Mouse (Mus musculus) 3T3-L1 (cell line): ENCODE results near the gene Ank3.
A peak's percentile ranks its signal among the peaks of the same experiment; 100 is the strongest.
"Not testable (repeated sequence)": the region's sequence is repeated elsewhere in the genome, so short reads cannot be mapped to it uniquely, and the experiment has no call there.

Source experiments
- DNase-seq: peaks from one replicate; pipeline ENCODE4 v3.0.0-alpha.2; 2015; ENCODE audit warnings: low read depth, low spot score

The Ank3 gene

GRCm38 (mm10) chr10:69889779-69890178 is 491.2 kb downstream of the Ank3 start:
- DNase-seq = peak; percentile 65

DNA sequence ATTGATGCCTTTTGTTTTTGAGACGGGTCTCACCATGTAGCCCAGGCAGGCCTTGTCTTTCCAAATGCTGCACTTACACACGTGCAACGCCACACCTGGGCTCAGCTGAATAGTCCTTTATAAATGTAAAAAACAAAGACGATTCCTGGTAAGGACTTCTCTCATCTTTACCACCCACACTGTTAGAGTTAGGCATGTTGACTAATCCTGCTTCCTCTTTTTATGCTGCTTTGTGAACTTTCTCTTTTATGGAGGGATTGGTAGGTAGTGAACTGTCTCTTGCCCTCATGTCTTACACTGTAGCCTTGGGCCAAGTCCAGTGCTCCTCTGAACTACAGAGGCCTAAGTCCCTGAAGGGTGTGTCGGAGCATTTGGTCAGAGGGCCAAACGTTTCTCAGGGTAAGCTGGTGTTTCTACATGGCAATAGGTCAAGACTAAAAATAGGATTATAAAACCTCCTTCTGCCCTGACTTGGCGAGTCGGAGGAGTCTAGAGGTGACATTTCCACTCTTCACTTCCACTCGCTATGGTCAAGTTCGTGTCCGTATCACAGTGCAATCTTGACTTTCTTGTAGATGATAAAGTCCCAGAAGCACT is 491.9 kb downstream of the Ank3 start:
- no peak for DNase-seq

- no peak for DNase-seq
These were observed 493.6 kb downstream of the Ank3 start for GRCm38 (mm10) chr10:69892162-69892561.

- DNase-seq = no peak
These were observed 497.0 kb downstream of the Ank3 start for GRCm38 (mm10) chr10:69895606-69896005.

DNA sequence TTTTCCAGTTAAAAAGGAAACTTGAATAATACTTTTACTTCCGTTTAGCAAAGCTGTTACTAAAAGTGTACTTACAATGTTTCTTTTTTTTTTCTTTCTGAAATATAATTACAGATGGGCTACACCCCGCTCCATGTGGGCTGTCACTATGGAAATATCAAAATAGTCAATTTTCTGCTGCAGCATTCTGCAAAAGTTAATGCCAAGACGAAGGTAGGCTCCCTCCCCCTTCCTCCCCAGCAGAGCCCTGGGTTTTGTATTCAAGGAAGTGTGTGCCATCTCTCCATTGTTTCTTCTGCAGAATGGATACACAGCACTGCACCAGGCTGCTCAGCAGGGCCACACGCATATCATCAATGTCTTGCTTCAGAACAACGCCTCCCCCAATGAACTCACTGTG is 499.4 kb downstream of the Ank3 start:
- no peak for DNase-seq

- DNase-seq = no peak
These were observed 500.2 kb downstream of the Ank3 start for GRCm38 (mm10) chr10:69898821-69899220.

DNA sequence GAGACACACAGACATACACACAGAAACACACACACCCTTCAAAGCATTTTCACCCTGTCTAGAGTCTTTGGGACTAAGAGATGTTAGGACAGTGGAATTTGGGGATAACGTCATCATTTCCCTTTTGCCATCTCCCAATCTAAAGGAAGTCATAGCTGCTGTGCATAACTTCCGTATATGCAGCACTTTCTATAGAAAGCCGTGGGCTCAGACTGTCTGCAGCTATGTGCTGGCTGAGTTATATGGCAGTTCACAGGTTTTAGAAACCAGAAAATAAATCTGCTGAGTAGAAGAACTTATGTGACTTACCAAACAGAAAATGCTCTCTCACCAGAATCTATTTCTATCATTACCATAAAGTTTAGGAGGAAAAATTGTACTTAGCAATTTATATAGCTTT is 501.2 kb downstream of the Ank3 start:
- no peak for DNase-seq

DNA sequence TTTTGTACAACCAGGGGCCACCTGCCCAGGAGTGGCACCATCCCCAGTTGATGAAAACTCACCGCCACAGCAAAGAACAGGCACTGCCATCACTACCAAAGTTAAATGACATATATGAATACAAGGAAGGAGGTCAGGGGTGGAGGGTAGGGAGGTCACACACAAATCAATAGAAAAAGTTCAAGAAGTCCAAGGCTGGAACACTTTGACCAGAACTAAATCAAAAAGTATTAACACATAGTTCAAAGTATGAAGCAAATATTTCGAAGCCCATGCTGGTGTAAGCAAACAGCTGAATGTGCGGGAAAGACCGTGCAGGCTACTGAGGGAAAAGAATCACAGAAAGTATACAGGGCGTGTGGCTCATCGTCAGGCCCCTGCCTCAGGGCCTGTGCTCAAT is 503.5 kb downstream of the Ank3 start:
- no peak for DNase-seq

DNA sequence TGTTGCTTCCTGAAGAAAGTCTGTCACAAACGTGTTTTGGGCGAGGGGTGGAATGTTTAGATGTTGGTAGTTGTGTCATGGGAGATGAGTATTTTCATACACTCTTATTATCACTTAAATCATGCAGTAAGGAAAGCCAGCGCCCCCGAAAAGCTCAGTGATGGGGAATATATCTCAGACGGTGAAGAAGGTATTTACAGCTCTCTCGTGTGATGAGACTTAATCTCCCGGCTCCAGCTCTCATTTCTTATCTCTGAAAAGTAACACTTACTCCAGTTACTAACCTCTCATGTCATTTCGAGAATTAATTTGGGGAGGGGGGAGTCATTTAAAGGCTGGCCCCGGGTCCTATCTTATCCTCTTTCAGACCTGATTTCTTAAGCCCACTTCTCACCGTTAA is 505.7 kb downstream of the Ank3 start:
- DNase-seq = no peak

DNA sequence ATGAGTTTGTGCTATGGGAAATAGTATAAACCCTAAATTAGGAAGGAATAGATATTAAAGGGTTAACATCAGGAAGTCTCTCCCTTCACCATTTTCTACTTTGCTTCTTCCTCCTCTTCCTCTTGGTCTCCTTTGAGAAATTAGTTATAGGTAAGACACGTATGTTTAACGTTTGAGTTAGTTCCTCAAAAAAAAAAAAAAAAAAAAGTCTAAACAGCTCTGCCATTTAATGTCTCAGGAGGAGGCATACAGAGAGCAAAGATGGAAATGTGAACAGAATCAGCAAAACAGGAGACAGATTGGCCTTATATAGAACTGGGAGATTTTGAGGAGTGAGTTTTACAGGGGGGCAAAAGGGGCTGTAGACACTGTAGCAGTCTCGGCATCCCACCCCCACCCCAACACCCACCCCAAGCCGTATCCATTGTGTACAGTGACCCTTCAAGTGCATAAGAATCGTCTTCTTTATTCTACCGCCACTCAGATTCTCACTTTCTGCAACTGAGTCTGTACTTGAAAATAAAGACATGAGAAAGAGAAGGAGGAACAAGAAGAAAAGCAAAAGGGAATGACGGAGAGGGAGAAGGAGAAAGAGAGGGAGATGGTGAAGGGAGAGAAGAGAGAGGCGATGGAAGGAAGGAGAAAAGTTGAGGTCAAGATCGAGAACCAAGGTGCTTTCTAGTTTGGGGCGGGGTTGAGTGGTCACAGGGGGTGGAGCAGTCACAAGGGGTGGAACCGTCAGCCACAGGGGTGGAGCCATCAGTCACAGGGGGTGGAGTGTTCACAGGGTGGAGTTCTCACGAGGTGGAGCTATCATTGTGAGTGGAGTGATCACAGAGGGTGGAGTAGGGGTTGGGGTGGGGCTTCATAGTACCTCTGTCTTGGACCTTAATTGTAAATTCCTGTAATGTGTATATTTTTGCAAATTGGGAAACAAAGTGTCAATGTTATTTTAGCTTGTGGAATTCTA is 509.5 kb downstream of the Ank3 start:
- DNase-seq = no peak

DNA sequence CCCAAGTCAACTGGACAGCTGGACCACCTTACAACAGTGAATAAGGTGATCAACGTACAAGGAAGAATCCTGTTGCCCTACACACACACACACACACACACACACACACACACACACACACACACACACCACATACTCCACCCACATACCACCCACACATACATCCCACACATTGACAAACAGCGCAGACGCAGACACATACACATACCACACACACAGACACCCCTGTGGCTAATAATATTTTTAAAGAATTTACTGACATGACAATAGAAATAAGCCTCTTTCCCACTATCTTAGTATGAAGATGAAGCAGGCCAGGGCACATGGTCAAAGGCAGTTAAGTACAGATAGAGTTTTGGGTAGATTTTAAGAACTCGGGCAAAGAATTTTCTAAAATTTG is 511.3 kb downstream of the Ank3 start:
- DNase-seq = no peak

- DNase-seq = peak; percentile 46
These were observed 511.7 kb downstream of the Ank3 start for GRCm38 (mm10) chr10:69910304-69910703.

DNA sequence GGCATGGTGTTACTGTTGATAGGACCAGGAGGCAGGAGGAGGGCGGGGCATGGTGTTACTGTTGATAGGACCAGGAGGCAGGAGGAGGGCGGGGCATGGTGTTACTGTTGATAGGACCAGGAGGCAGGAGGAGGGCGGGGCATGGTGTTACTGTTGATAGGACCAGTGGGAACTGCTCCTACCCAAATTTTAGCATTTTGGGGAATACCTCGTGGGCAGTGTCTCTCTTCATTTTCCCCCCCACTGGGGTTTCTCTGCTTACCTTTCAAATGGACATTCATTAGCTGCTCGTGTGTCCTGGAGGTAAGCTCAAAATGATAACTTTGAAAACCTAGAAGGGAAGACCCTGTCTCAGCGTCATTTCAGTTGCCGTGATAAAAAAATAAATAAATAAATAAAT is 512.2 kb downstream of the Ank3 start:
- not testable (repeated sequence) for DNase-seq

DNA sequence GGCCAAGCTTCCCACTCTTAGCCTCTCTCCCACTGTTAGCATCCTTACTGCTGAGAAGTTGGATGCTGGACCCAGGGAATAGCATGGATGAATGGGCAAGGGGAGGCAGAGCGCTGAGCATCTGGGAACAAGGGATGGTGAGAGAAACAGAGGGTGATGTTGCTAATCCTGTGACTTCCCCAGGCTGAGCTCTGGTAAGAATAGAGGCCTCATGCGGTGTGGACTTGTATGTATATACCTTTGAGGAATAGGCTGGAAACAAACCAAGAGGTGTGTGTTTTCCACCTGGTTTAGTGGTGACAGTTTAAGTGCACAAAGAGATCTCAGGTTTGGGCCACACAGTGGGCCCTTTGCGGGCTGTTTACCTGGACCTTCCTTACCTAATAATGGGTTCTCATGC is 517.0 kb downstream of the Ank3 start:
- no peak for DNase-seq

GRCm38 (mm10) chr10:69916205-69916604 is 517.6 kb downstream of the Ank3 start:
- DNase-seq = peak; percentile 65

DNA sequence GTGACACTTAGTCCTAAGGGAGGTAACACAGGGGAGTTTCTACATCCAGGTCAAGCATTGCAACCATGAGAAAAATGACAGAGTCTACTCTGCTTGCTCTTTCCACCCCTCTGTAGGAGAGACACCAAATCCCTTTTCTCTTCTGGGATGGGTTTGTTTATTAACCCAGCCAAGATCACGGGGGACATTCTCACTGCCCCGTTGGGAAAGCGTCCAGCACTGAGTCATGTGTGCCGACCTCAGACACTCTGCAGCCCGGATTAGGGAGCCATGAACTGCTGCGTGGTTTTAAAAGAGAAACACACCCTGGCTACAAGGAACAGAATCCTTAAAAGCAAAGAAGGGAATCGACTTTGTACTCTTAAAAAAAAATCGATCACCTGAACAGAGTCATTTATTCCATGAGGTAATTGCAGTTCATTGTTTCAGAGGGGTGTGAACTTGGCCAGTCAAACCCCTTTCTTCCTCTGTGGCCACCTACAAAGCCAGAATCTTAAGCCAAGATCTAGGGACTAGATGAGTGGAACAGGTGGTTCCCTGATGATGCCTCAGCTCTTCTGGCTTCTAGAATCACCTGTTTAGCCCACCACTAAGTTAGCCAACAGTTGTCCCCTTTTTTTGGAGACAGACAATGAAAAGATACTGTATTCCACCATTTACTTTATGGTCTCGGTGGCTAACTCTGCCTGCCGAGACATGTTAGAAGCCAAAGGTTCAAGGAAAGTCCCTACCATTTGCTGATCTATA is 518.3 kb downstream of the Ank3 start:
- DNase-seq = peak; percentile 69

GRCm38 (mm10) chr10:69917711-69918110 is 519.1 kb downstream of the Ank3 start:
- DNase-seq = no peak

DNA sequence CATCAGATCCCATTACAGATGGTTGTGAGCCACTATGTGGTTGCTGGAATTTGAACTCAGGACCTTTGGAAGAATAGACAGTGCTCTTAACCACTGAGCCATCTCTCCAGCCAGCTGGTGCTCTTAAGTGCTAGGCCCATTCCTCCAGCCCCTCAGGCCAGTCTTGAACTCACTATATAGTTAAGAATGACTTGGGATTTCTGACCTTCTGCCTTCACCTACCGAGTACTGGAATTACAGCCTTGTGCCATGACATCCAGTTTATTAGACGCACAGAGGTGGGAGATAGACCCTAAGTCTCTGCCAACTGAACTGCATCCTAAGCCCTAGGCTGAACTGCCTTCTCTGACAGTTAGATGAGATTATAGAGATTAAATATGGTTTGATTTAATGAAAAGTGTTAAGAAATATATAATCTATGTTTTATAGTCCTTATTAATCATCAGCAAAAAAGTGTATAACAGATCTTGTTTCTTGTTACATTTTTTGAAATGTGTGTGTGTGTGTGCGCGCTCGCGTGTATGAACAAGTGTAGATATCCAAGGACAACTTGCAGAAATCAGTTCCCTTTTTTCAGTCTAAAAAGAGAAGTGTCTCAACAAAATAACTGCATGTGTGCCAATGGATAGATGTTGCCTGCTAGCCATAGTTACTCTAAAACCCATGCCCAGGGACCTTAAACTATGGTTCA is 520.0 kb downstream of the Ank3 start:
- DNase-seq = no peak

DNA sequence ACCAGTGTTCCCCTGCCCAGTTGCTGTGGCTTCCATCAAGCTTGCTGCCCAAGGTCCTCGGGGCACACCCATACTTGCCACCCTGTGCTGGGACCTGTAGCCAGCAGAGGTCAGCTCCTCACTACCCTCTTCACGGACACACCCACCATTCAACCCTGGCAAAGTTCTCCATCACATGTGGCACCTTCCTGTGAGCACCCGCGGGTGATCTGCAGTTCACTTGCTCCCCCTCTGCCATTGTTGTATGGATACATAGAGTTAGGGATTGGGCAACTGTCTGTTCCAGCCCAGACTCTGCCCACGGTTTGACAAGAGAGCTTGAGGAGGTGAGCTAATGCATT is 520.5 kb downstream of the Ank3 start:
- DNase-seq = no peak

GRCm38 (mm10) chr10:69919746-69920145 is 521.2 kb downstream of the Ank3 start:
- DNase-seq = no peak

GRCm38 (mm10) chr10:69922076-69922475 is 523.5 kb downstream of the Ank3 start:
- DNase-seq = no peak

GRCm38 (mm10) chr10:69923801-69924200 is 525.2 kb downstream of the Ank3 start:
- no peak for DNase-seq
